Mouse (Mus musculus): ENCODE measurements at regions not wholly inside any gene's neighbourhood (a gene's known extent, or its start where the extent isn't known, plus 50 kb on each side); places are given as distances from the start of the nearest gene placed in this dataset.

- H3K36me3 ChIP-seq (ENCODE audit: control insufficient read depth, insufficient read depth, low read length): no peaks in the 10 kb centered on the region
These were observed 288.3 kb downstream of the Epha4 start for GRCm38 (mm10) chr1:77226546-77226945.

GRCm38 (mm10) chr1:77226991-77227515 is 287.8 kb downstream of the Epha4 start:
- no peak overlapping the region for H3K4me3 ChIP-seq (ENCODE audit: low read depth, low read length)
- WGBS: 23% methylated on average over 12 of the region's 12 CpGs
- DNase-seq (ENCODE audit: low spot score): peak; percentile 33

More at GRCm38 (mm10) chr1:77226546-77226945, 288.3 kb downstream of the Epha4 start:
- ATAC-seq (ENCODE audit: insufficient read depth, low FRiP score, low TSS enrichment): no peak
- no peak for DNase-seq (ENCODE audit: low spot score)
- H3K4me1 ChIP-seq (ENCODE audit: control insufficient read depth, insufficient read depth, low read length): no peaks in the 10 kb centered on the region
- no peak overlapping the region for H3K9ac ChIP-seq (ENCODE audit: low read length)
- H3K9me3 ChIP-seq (ENCODE audit: control insufficient read depth, low read length): no peaks in the 10 kb centered on the region
- 68% methylated on average over 4 of the region's 4 CpGs for WGBS
- H3K27ac ChIP-seq (ENCODE audit: low read depth, low read length): no peak overlapping the region
- no peaks in the 10 kb centered on the region for H3K27me3 ChIP-seq (ENCODE audit: control insufficient read depth, insufficient read depth, low read length)
- H3K4me3 ChIP-seq (ENCODE audit: low read depth, low read length): no peak overlapping the region
- H3K4me2 ChIP-seq (ENCODE audit: low read depth): no peak overlapping the region

GRCm38 (mm10) chr1:77227800-77228199 is 287.1 kb downstream of the Epha4 start:
- no peak overlapping the region for H3K9ac ChIP-seq (ENCODE audit: low read length)
- ATAC-seq (ENCODE audit: insufficient read depth, low FRiP score, low TSS enrichment) (no peak), DNase-seq (ENCODE audit: low spot score) (no peak)
- H3K36me3 ChIP-seq (ENCODE audit: control insufficient read depth, insufficient read depth, low read length): no peaks in the 10 kb centered on the region
- H3K4me1 ChIP-seq (ENCODE audit: control insufficient read depth, insufficient read depth, low read length): no peaks in the 10 kb centered on the region
- no peaks in the 10 kb centered on the region for H3K9me3 ChIP-seq (ENCODE audit: control insufficient read depth, low read length)
- no peak overlapping the region for H3K4me3 ChIP-seq (ENCODE audit: low read depth, low read length)
- 71% methylated on average over 6 of the region's 6 CpGs for WGBS
- no peak overlapping the region for H3K4me2 ChIP-seq (ENCODE audit: low read depth)
- no peaks in the 10 kb centered on the region for H3K27me3 ChIP-seq (ENCODE audit: control insufficient read depth, insufficient read depth, low read length)
- H3K27ac ChIP-seq (ENCODE audit: low read depth, low read length): no peak overlapping the region

More at GRCm38 (mm10) chr1:77226991-77227515, 287.8 kb downstream of the Epha4 start:
- Histone ChIP-seq H3K4me1 (ENCODE audit: control insufficient read depth, insufficient read depth, low read length) (no peaks in the 10 kb centered on the region), H3K27me3 (ENCODE audit: control insufficient read depth, insufficient read depth, low read length) (no peaks in the 10 kb centered on the region), H3K9ac (ENCODE audit: low read length) (no peak overlapping the region), H3K9me3 (ENCODE audit: control insufficient read depth, low read length) (no peaks in the 10 kb centered on the region), H3K36me3 (ENCODE audit: control insufficient read depth, insufficient read depth, low read length) (no peaks in the 10 kb centered on the region), H3K4me2 (ENCODE audit: low read depth) (no peak overlapping the region), H3K27ac (ENCODE audit: low read depth, low read length) (no peak overlapping the region)
- no peak for ATAC-seq (ENCODE audit: insufficient read depth, low FRiP score, low TSS enrichment)

GRCm38 (mm10) chr1:77229561-77229960 is 285.3 kb downstream of the Epha4 start:
- WGBS: 81% methylated on average over 4 of the region's 4 CpGs
- Histone ChIP-seq H3K27ac (ENCODE audit: low read depth, low read length) (no peak overlapping the region), H3K9ac (ENCODE audit: low read length) (no peak overlapping the region), H3K36me3 (ENCODE audit: control insufficient read depth, insufficient read depth, low read length) (no peaks in the 10 kb centered on the region), H3K27me3 (ENCODE audit: control insufficient read depth, insufficient read depth, low read length) (no peaks in the 10 kb centered on the region), H3K4me3 (ENCODE audit: low read depth, low read length) (no peak overlapping the region), H3K4me1 (ENCODE audit: control insufficient read depth, insufficient read depth, low read length) (no peaks in the 10 kb centered on the region), H3K9me3 (ENCODE audit: control insufficient read depth, low read length) (no peaks in the 10 kb centered on the region), H3K4me2 (ENCODE audit: low read depth) (no peak overlapping the region)
- DNase-seq (ENCODE audit: low spot score) (no peak), ATAC-seq (ENCODE audit: insufficient read depth, low FRiP score, low TSS enrichment) (no peak)

GRCm38 (mm10) chr1:77233010-77233409 is 281.9 kb downstream of the Epha4 start:
- ATAC-seq (ENCODE audit: insufficient read depth, low FRiP score, low TSS enrichment) (no peak), DNase-seq (ENCODE audit: low spot score) (no peak)
- no peak overlapping the region for H3K27ac ChIP-seq (ENCODE audit: low read depth, low read length)
- H3K36me3 ChIP-seq (ENCODE audit: control insufficient read depth, insufficient read depth, low read length): no peaks in the 10 kb centered on the region
- no peaks in the 10 kb centered on the region for H3K9me3 ChIP-seq (ENCODE audit: control insufficient read depth, low read length)
- H3K27me3 ChIP-seq (ENCODE audit: control insufficient read depth, insufficient read depth, low read length): no peaks in the 10 kb centered on the region
- H3K4me3 ChIP-seq (ENCODE audit: low read depth, low read length): no peak overlapping the region
- no peak overlapping the region for H3K4me2 ChIP-seq (ENCODE audit: low read depth)
- WGBS: 66% methylated on average over 4 of the region's 4 CpGs
- H3K4me1 ChIP-seq (ENCODE audit: control insufficient read depth, insufficient read depth, low read length): no peaks in the 10 kb centered on the region
- no peak overlapping the region for H3K9ac ChIP-seq (ENCODE audit: low read length)

- Histone ChIP-seq H3K27ac (ENCODE audit: low read depth, low read length) (no peak overlapping the region), H3K4me1 (ENCODE audit: control insufficient read depth, insufficient read depth, low read length) (no peaks in the 10 kb centered on the region), H3K9ac (ENCODE audit: low read length) (no peak overlapping the region), H3K4me3 (ENCODE audit: low read depth, low read length) (no peak overlapping the region), H3K36me3 (ENCODE audit: control insufficient read depth, insufficient read depth, low read length) (no peaks in the 10 kb centered on the region), H3K9me3 (ENCODE audit: control insufficient read depth, low read length) (no peaks in the 10 kb centered on the region), H3K4me2 (ENCODE audit: low read depth) (no peak overlapping the region), H3K27me3 (ENCODE audit: control insufficient read depth, insufficient read depth, low read length) (no peaks in the 10 kb centered on the region)
- no peak for DNase-seq (ENCODE audit: low spot score)
- 70% methylated on average over 2 of the region's 2 CpGs for WGBS
- no peak for ATAC-seq (ENCODE audit: insufficient read depth, low FRiP score, low TSS enrichment)
These were observed 270.2 kb downstream of the Epha4 start for GRCm38 (mm10) chr1:77244642-77245041.

GRCm38 (mm10) chr1:77246047-77246446 is 268.8 kb downstream of the Epha4 start:
- WGBS: 73% methylated on average over 3 of the region's 3 CpGs

GRCm38 (mm10) chr1:77254276-77254675 is 260.6 kb downstream of the Epha4 start:
- WGBS: 80% methylated on average over 6 of the region's 6 CpGs
- H3K4me3 ChIP-seq (ENCODE audit: low read depth, low read length): no peak overlapping the region
- no peak overlapping the region for H3K4me2 ChIP-seq (ENCODE audit: low read depth)
- H3K4me1 ChIP-seq (ENCODE audit: control insufficient read depth, insufficient read depth, low read length): no peaks in the 10 kb centered on the region
- no peaks in the 10 kb centered on the region for H3K9me3 ChIP-seq (ENCODE audit: control insufficient read depth, low read length)
- H3K36me3 ChIP-seq (ENCODE audit: control insufficient read depth, insufficient read depth, low read length): no peaks in the 10 kb centered on the region
- H3K27ac ChIP-seq (ENCODE audit: low read depth, low read length): no peak overlapping the region
- H3K9ac ChIP-seq (ENCODE audit: low read length): no peak overlapping the region
- H3K27me3 ChIP-seq (ENCODE audit: control insufficient read depth, insufficient read depth, low read length): no peaks in the 10 kb centered on the region
- DNase-seq (ENCODE audit: low spot score) (no peak), ATAC-seq (ENCODE audit: insufficient read depth, low FRiP score, low TSS enrichment) (no peak)

More at GRCm38 (mm10) chr1:77246047-77246446, 268.8 kb downstream of the Epha4 start:
- Histone ChIP-seq H3K9ac (ENCODE audit: low read length) (no peak overlapping the region), H3K4me1 (ENCODE audit: control insufficient read depth, insufficient read depth, low read length) (no peaks in the 10 kb centered on the region), H3K9me3 (ENCODE audit: control insufficient read depth, low read length) (no peaks in the 10 kb centered on the region), H3K27ac (ENCODE audit: low read depth, low read length) (no peak overlapping the region), H3K27me3 (ENCODE audit: control insufficient read depth, insufficient read depth, low read length) (no peaks in the 10 kb centered on the region), H3K4me3 (ENCODE audit: low read depth, low read length) (no peak overlapping the region), H3K36me3 (ENCODE audit: control insufficient read depth, insufficient read depth, low read length) (no peaks in the 10 kb centered on the region), H3K4me2 (ENCODE audit: low read depth) (no peak overlapping the region)
- ATAC-seq (ENCODE audit: insufficient read depth, low FRiP score, low TSS enrichment) (no peak), DNase-seq (ENCODE audit: low spot score) (no peak)

- no peaks in the 10 kb centered on the region for H3K4me1 ChIP-seq (ENCODE audit: control insufficient read depth, insufficient read depth, low read length)
- no peak overlapping the region for H3K4me2 ChIP-seq (ENCODE audit: low read depth)
- H3K4me3 ChIP-seq (ENCODE audit: low read depth, low read length): no peak overlapping the region
- no peak overlapping the region for H3K9ac ChIP-seq (ENCODE audit: low read length)
- no peaks in the 10 kb centered on the region for H3K9me3 ChIP-seq (ENCODE audit: control insufficient read depth, low read length)
- H3K27me3 ChIP-seq (ENCODE audit: control insufficient read depth, insufficient read depth, low read length): no peaks in the 10 kb centered on the region
- ATAC-seq (ENCODE audit: insufficient read depth, low FRiP score, low TSS enrichment) (no peak), DNase-seq (ENCODE audit: low spot score) (no peak)
- no peaks in the 10 kb centered on the region for H3K36me3 ChIP-seq (ENCODE audit: control insufficient read depth, insufficient read depth, low read length)
- WGBS: 67% methylated on average over 14 of the region's 14 CpGs
- no peak overlapping the region for H3K27ac ChIP-seq (ENCODE audit: low read depth, low read length)
These were observed 258.6 kb downstream of the Epha4 start for GRCm38 (mm10) chr1:77256115-77256842.

Measured in neural tube, embryonic 11.5 days (tissue).